Mouse (Mus musculus): Measurements from ENCODE around the gene Hivep3. TPM values are rescaled to one million over a fixed set of nuclear protein-coding genes. Genes with fewer than 3 reads are reported as not detected.

The Hivep3 gene
- polyA plus RNA-seq, 1 experiment from 2014 or later, result 4.2 TPM

- 53% methylated on average over 9 of the region's 9 CpGs for WGBS
- Histone ChIP-seq H3K4me2 (no peak overlapping the region), H3K27ac (no peak overlapping the region), H3K27me3 (0 out of 2 replicates have a peak, but pooled peaks cover 4% of the 10 kb centered on the region), H3K36me3 (replicated peaks) (no peaks in the 10 kb centered on the region), H3K9ac (no peak overlapping the region), H3K9me3 (no peaks in the 10 kb centered on the region), H3K4me1 (no peaks in the 10 kb centered on the region), H3K4me3 (replicated peaks) (no peak overlapping the region)
- no peak for ATAC-seq (ENCODE audit: low FRiP score)
Observed at GRCm38 (mm10) chr4:119833333-119833732, 99.7 kb downstream of the Hivep3 start.

GRCm38 (mm10) chr4:119833884-119834283 is 100.3 kb downstream of the Hivep3 start:
- no peaks in the 10 kb centered on the region for H3K36me3 ChIP-seq (replicated peaks)
- no peak overlapping the region for H3K4me2 ChIP-seq
- whole genome bisulfite sequencing, result 87% methylated on average over 5 of the region's 5 CpGs
- no peaks in the 10 kb centered on the region for H3K4me1 ChIP-seq
- no peak overlapping the region for H3K9ac ChIP-seq
- H3K9me3 ChIP-seq, result no peaks in the 10 kb centered on the region
- no peak for ATAC-seq (ENCODE audit: low FRiP score)
- no peak overlapping the region for H3K27ac ChIP-seq
- no peaks in the 10 kb centered on the region for H3K27me3 ChIP-seq
- no peak overlapping the region for H3K4me3 ChIP-seq (replicated peaks)

- no peaks in the 10 kb centered on the region for H3K4me1 ChIP-seq
- no peak overlapping the region for H3K27ac ChIP-seq
- H3K36me3 ChIP-seq (replicated peaks), result no peaks in the 10 kb centered on the region
- H3K4me2 ChIP-seq, result no peak overlapping the region
- no peaks in the 10 kb centered on the region for H3K27me3 ChIP-seq
- H3K4me3 ChIP-seq (replicated peaks), result no peak overlapping the region
- H3K9ac ChIP-seq, result no peak overlapping the region
- WGBS, result 89% methylated on average over 3 of the region's 3 CpGs
- H3K9me3 ChIP-seq, result no peaks in the 10 kb centered on the region
- ATAC-seq (ENCODE audit: low FRiP score), result no peak
Observed at GRCm38 (mm10) chr4:119836181-119836580, 102.6 kb downstream of the Hivep3 start.

- Histone ChIP-seq H3K9me3 (no peaks in the 10 kb centered on the region), H3K9ac (no peak overlapping the region), H3K4me1 (no peaks in the 10 kb centered on the region), H3K27me3 (no peaks in the 10 kb centered on the region), H3K27ac (no peak overlapping the region), H3K4me3 (replicated peaks) (no peak overlapping the region), H3K36me3 (replicated peaks) (no peaks in the 10 kb centered on the region), H3K4me2 (no peak overlapping the region)
- no peak for ATAC-seq (ENCODE audit: low FRiP score)
- 90% methylated on average over 1 of the region's 1 CpGs for WGBS
Observed at GRCm38 (mm10) chr4:119837505-119838065, 104.0 kb downstream of the Hivep3 start.

GRCm38 (mm10) chr4:119838308-119838707 is 104.7 kb downstream of the Hivep3 start:
- ATAC-seq (ENCODE audit: low FRiP score), result no peak
- H3K36me3 ChIP-seq (replicated peaks), result no peaks in the 10 kb centered on the region
- no peak overlapping the region for H3K4me2 ChIP-seq
- no peak overlapping the region for H3K9ac ChIP-seq
- H3K4me1 ChIP-seq, result no peaks in the 10 kb centered on the region
- no peak overlapping the region for H3K27ac ChIP-seq
- no peaks in the 10 kb centered on the region for H3K9me3 ChIP-seq
- H3K27me3 ChIP-seq, result no peaks in the 10 kb centered on the region
- no peak overlapping the region for H3K4me3 ChIP-seq (replicated peaks)
- WGBS, result 82% methylated on average over 2 of the region's 2 CpGs

GRCm38 (mm10) chr4:119843294-119843693 is 109.7 kb downstream of the Hivep3 start:
- H3K27me3 ChIP-seq, result no peaks in the 10 kb centered on the region
- H3K9me3 ChIP-seq, result no peaks in the 10 kb centered on the region
- no peak overlapping the region for H3K27ac ChIP-seq
- ATAC-seq (ENCODE audit: low FRiP score), result no peak
- H3K4me2 ChIP-seq, result no peak overlapping the region
- WGBS, result 66% methylated on average over 3 of the region's 3 CpGs
- no peak overlapping the region for H3K4me3 ChIP-seq (replicated peaks)
- H3K36me3 ChIP-seq (replicated peaks), result no peaks in the 10 kb centered on the region
- H3K4me1 ChIP-seq, result no peaks in the 10 kb centered on the region
- H3K9ac ChIP-seq, result no peak overlapping the region

- H3K27ac ChIP-seq, result no peak overlapping the region
- no peaks in the 10 kb centered on the region for H3K36me3 ChIP-seq (replicated peaks)
- no peaks in the 10 kb centered on the region for H3K27me3 ChIP-seq
- no peak for ATAC-seq (ENCODE audit: low FRiP score)
- no peaks in the 10 kb centered on the region for H3K9me3 ChIP-seq
- H3K4me1 ChIP-seq, result no peaks in the 10 kb centered on the region
- no peak overlapping the region for H3K4me3 ChIP-seq (replicated peaks)
- no peak overlapping the region for H3K4me2 ChIP-seq
- no peak overlapping the region for H3K9ac ChIP-seq
- WGBS, result 75% methylated on average over 3 of the region's 3 CpGs
Observed at GRCm38 (mm10) chr4:119844267-119844666, 110.7 kb downstream of the Hivep3 start.

- no peak for ATAC-seq (ENCODE audit: low FRiP score)
- Histone ChIP-seq H3K27ac (no peak overlapping the region), H3K9me3 (no peaks in the 10 kb centered on the region), H3K9ac (no peak overlapping the region), H3K4me1 (no peaks in the 10 kb centered on the region), H3K4me2 (no peak overlapping the region), H3K4me3 (replicated peaks) (no peak overlapping the region), H3K27me3 (no peaks in the 10 kb centered on the region), H3K36me3 (replicated peaks) (no peaks in the 10 kb centered on the region)
- 61% methylated on average over 3 of the region's 3 CpGs for WGBS
Observed at GRCm38 (mm10) chr4:119845596-119846161, 112.1 kb downstream of the Hivep3 start.

- Histone ChIP-seq H3K27ac (no peak overlapping the region), H3K4me3 (replicated peaks) (no peak overlapping the region), H3K9ac (no peak overlapping the region), H3K27me3 (no peaks in the 10 kb centered on the region), H3K4me1 (no peaks in the 10 kb centered on the region), H3K36me3 (replicated peaks) (no peaks in the 10 kb centered on the region), H3K4me2 (no peak overlapping the region), H3K9me3 (no peaks in the 10 kb centered on the region)
- WGBS, result 66% methylated on average over 8 of the region's 8 CpGs
- no peak for ATAC-seq (ENCODE audit: low FRiP score)
Observed at GRCm38 (mm10) chr4:119852483-119852882, 118.9 kb downstream of the Hivep3 start.

- H3K36me3 ChIP-seq (replicated peaks), result no peaks in the 10 kb centered on the region
- H3K27me3 ChIP-seq, result no peaks in the 10 kb centered on the region
- H3K4me3 ChIP-seq (replicated peaks), result no peak overlapping the region
- H3K4me1 ChIP-seq, result no peaks in the 10 kb centered on the region
- 78% methylated on average over 9 of the region's 9 CpGs for WGBS
- no peak for ATAC-seq (ENCODE audit: low FRiP score)
- no peak overlapping the region for H3K27ac ChIP-seq
- no peak overlapping the region for H3K9ac ChIP-seq
- H3K9me3 ChIP-seq, result no peaks in the 10 kb centered on the region
- no peak overlapping the region for H3K4me2 ChIP-seq
Observed at GRCm38 (mm10) chr4:119854307-119855144, 120.9 kb downstream of the Hivep3 start.

- H3K4me3 ChIP-seq (replicated peaks), result no peak overlapping the region
- H3K4me1 ChIP-seq, result no peaks in the 10 kb centered on the region
- no peak overlapping the region for H3K9ac ChIP-seq
- no peaks in the 10 kb centered on the region for H3K36me3 ChIP-seq (replicated peaks)
- H3K27me3 ChIP-seq, result no peaks in the 10 kb centered on the region
- 69% methylated on average over 4 of the region's 4 CpGs for WGBS
- ATAC-seq (ENCODE audit: low FRiP score), result no peak
- no peaks in the 10 kb centered on the region for H3K9me3 ChIP-seq
- no peak overlapping the region for H3K27ac ChIP-seq
- no peak overlapping the region for H3K4me2 ChIP-seq
Observed at GRCm38 (mm10) chr4:119859454-119859853, 125.9 kb downstream of the Hivep3 start.

GRCm38 (mm10) chr4:119861001-119861400 is 127.4 kb downstream of the Hivep3 start:
- 63% methylated on average over 4 of the region's 4 CpGs for WGBS

More at GRCm38 (mm10) chr4:119861001-119861400, 127.4 kb downstream of the Hivep3 start:
- H3K27ac ChIP-seq, result no peak overlapping the region
- H3K4me1 ChIP-seq, result no peaks in the 10 kb centered on the region
- no peaks in the 10 kb centered on the region for H3K9me3 ChIP-seq
- no peak for ATAC-seq (ENCODE audit: low FRiP score)
- H3K4me2 ChIP-seq, result no peak overlapping the region
- no peaks in the 10 kb centered on the region for H3K27me3 ChIP-seq
- no peaks in the 10 kb centered on the region for H3K36me3 ChIP-seq (replicated peaks)
- H3K9ac ChIP-seq, result no peak overlapping the region
- no peak overlapping the region for H3K4me3 ChIP-seq (replicated peaks)
